Mouse (Mus musculus): ENCODE data around the gene Rpl36.
"Not testable (repeated sequence)": the region's sequence is repeated elsewhere in the genome, so short reads cannot be mapped to it uniquely, and the experiment has no call there.

Gene Rpl36

DNA sequence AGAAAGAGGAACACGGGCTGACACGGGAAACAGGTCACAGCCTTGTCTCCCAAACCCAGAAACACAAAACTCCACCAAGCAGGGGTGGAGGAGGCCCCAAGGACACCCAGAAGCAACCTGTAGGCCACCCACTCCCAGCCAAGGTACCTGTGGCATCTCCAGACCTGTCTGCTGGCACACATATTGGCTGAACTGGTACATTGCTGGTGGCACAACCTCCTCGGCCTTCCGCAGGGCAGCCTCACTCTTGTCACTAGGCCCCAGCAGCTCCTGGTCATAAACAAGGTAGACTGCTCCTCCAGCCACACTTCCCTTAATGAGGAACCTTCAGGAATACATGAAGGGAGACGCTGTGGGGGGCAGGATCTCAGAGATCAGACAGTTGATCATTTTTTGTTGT is 4.5 kb upstream of the Rpl36 start:
- no peak for DNase-seq (ENCODE audit: extremely low spot score, low spot score)

DNA sequence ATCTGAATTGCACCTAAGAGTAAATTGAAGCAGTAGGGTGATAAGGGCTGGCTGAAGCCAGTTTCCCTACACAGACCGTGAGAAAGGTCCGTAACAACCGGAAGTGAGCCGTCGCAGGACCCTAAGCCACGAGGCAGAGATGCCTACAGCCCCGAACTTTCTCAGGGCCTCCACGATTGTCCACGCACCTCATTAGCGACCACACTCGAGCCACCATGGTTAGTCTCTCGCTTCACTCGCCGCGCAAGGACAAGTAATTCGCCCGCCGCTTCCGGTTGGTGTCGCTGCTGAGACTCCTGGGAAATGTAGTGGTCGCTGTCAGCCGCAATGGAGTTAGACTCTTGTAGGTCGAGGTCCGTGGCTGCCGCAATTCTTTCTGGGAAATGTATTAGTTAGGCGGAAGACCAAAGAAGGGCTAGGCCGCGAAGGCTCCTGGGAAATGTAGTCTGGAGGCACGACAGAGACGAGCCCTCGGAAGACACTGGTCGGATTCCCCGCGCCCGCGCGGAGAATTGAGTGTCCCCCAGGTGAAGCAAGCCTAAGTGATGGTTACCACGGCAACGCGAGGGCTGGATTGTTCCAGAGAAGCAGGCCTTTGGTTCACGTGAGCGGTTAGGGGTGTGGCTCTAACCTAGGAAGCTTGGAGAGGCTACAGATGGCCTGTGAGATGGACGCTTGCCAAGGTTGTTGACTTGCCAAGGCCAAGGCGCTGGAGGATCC is 3.6 kb upstream of the Rpl36 start, which contains the start of gene 2410015M20Rik:
Gene 2410015M20Rik (minus strand): TSS at position 320 of the 720 bp plus-strand sequence.
- peak; percentile 91 for DNase-seq (ENCODE audit: extremely low spot score, low spot score)

DNA sequence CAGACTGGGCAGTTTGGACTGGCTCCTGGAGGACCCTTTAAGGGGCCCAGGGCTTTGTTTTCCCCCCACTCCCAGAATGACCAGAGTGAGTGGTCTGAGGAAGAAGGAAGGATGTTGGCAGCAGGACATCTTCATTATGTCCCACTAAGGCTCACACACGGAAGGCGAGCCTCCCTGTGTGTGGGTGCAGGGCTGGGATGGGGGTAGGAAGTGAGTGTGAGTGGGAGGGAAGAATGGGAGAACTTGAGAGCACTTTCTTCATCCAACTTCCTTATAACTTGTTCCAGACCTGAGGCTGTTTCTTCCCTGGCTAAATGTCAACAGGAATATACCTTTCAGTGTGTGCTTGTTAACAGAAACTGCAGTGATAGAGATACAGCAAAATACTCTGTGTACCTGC is 1.9 kb upstream of the Rpl36 start:
- no peak for DNase-seq (ENCODE audit: extremely low spot score, low spot score)

DNA sequence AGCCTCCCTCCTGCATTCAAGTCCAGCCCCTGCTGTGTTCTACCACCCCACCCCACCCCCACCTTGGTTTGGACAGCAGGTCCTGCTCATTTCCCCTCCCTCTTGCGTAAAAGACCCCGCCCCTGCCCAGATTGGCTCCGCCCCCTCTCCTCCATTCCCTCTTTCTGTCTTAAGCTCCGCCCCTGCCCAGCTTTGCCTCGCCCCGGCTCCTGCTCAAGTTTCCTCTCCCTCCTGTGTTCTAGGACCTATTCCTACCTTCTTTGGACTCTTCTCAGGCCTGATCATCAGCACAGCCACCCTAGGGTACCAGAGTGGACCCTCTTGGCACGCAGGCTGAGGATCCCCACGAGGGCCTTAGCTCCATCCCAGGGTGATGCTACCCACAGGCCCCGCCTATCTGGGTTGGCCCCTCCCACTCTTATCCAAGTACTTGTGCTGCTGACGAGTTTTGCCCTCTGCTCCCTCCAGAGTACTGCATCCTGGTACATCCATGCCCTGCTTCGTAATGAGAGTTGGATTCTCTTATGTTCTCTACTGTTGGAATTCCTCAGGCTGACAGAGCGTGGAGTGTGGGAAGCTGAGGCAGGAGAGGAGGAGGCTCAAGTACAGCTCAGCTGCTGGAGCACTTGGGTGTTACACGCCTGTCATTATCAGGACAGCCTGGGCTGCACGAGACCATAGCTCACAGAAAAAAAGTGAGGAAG is 1.2 kb upstream of the Rpl36 start:
- peak; percentile 53 for DNase-seq (ENCODE audit: extremely low spot score, low spot score)

DNA sequence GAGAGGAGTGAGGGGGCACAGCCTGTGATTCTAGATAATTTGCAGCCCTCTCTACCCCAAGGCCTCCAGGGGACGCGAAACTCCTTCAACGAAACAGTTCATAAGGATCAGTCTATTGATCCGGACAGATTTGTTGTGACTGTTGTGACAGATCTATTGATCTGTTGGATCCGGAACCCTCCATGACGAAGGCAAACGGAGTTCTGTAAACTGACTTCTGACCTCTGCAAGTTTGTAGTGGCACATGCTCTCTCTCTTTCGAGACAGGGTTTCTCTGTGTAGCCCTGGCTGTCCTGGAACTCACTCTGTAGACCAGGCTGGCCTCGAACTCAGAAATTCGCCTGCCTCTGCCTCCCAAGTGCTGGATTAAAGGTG is 664 bp upstream of the Rpl36 start:
- not testable (repeated sequence) for DNase-seq (ENCODE audit: extremely low spot score, low spot score)

DNA sequence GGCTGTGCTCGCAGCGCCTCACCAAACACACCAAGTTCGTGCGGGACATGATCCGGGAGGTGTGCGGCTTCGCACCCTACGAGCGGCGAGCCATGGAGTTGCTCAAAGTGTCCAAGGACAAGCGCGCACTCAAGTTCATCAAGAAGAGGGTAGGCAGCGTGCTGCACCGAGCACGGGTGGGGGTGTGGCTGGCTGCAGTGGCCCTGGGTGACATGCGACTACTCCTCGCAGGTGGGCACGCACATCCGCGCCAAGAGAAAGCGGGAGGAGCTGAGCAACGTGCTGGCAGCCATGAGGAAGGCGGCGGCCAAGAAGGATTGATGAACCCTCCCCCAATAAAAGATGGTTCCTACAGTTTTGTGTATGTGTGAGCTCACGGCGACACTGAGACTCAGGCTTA is 677 bp downstream of the Rpl36 start:
- not testable (repeated sequence) for DNase-seq (ENCODE audit: extremely low spot score, low spot score)

DNA sequence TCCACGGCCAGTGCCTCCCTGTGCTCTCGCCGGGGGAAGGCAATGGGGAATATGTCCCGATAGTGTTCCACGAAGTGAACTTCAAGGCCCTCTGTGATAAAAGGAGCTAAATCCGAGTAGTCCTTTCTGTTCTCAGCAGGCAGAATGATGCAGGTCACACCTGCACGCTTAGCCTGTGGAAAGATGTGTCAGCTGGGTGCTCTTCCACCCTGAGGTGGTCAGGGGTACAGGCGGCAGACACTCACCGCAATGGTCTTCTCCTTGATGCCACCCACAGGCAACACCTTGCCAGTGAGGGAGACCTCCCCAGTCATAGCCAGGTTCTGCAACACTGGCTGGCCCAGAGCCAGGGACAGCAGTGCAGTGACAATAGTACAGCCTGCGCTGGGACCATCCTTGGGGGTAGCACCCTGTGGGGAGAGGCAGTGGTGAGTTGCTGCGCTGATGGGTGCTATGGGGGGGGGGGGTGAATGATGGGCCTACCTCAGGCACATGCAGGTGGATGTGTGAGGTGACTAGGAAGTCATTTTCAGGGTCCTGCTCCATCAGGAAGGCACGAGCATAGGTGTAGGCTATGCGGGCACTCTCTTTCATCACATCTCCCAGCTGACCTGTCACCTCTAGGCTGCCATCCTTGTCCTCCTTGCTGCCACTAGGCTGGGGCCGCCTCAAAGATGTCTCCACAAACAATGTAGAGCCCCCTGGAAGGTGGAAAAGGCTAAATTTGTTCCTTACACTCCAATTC is 1.3 kb downstream of the Rpl36 start:
- DNase-seq (ENCODE audit: extremely low spot score, low spot score) = no peak

DNA sequence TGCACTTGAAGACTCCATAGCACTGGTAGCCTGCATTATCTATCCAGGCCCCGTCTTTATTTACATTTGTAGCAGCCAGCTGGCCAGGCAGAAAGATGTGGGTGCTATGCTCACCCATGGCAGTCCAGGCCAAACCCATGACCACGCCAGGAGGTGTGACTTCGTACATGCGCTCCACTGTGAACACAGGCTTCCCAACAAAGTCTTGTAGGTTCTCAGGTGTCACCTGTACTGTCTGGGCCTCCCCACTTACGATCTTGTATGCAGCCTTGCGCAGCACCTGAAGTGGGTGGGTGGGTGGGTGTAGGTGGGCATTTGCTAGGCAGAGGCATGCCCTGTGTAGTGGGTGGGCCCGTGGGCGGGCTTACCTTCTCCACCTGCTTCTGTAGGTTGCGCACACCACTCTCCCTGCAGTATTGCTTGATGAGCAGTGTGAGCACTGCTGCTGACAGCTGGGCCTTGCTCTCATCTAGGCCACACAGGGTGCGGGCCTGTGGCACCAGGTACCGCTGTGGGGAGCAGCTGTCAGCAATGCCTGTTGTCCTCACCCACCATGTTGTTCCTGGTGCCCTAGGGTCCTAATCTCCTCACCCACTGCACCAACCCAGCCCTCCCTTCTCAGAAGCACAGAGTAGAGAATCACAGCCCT is 2.0 kb downstream of the Rpl36 start:
- DNase-seq (ENCODE audit: extremely low spot score, low spot score) = no peak

DNA sequence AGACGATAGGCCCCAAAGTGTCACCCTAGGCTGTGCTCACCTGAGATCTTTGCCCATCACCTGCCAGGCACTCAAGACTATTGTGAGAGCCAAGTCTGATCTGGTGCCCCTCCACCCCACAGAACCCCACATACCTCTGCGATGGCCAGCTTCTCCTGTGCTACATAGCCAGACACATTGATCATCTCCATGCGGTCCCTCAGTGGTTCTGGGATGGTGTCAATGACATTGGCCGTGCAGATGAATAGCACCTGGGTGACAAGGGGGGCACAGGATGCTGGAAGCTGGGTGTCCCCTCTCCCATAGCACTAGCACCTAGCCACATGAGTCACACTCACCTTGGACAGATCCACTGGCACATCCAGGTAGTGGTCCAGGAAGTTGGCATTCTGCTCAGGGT is 2.6 kb downstream of the Rpl36 start:
- DNase-seq (ENCODE audit: extremely low spot score, low spot score) = no peak

DNA sequence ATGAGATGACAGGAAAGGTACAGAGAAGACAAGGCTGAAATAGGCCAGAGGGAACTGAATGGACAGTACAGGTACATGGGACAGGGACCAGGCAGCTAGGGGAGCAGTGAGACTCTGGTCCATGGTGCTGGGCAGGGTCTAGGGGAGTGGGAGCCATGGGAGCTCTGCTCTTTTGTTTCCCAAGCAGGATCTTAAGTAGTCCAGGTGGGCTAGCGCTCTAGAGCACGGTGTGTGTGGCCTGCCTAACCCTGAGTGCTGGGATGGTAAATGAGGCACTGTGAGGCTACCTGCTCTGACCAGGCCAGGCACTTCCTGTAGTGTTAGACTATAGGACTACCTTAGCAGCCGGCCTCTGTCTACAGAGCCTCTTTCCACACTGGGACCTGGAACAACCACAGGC is 3.5 kb downstream of the Rpl36 start:
- no peak for DNase-seq (ENCODE audit: extremely low spot score, low spot score)

DNA sequence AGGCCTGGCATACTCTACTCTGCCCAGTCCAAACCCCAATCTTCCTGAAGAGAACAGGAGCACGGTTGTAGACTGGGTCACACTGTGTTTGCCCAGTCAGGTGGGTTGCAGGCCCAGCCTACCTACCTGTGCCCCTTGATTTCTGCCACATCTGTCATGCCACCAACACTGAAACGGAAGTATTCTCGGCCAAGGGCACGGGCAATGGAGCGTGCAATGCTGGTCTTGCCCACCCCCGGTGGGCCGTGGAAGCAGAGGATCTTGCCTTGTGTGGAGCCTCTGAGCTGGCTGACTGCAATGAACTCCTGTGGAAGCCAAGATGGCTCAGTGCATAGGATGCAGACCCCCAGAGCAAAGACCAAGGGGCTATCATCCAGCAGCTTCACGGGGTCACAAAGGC is 4.4 kb downstream of the Rpl36 start:
- DNase-seq (ENCODE audit: extremely low spot score, low spot score) = no peak

DNA sequence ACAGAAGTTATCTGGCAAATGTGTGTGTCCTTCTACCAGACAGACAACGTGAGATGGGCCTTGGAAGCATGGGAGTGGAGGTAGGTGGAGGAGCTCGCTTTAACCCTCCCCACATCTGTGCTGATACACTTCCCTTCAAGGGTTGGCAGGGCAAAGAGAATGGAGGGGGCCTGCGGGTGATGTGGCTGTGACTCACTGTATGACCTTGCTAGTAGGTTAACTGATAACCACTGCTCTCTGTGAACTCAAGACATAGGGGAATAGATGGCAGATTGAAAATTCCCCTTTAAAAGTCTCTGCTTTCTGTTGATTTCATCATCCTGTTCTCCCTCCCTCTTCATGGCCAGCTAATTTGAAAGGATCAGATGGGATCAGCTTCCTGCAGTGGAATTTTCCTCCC is 12.3 kb downstream of the Rpl36 start:
- DNase-seq (ENCODE audit: extremely low spot score, low spot score) = no peak

DNA sequence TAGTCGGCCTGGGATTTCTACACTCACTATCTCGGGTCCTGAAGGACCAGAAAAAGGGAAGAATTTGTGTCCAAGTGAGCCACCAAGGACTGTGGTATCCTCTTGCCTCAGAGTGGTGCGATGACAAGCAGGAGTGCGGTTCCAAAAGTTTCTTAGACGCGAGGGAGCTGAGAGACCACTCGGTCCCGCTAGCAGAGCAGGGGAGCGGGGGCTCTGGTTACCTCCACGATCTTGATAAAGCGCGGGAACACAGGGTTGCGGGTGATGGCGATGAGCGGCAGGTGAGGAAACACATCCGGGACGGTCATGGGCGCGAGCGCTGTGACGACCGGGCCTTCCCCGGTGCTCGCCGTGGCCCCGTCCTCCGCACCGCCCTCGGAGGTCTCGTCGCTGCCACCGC is 13.0 kb downstream of the Rpl36 start:
- no peak for DNase-seq (ENCODE audit: extremely low spot score, low spot score)

DNA sequence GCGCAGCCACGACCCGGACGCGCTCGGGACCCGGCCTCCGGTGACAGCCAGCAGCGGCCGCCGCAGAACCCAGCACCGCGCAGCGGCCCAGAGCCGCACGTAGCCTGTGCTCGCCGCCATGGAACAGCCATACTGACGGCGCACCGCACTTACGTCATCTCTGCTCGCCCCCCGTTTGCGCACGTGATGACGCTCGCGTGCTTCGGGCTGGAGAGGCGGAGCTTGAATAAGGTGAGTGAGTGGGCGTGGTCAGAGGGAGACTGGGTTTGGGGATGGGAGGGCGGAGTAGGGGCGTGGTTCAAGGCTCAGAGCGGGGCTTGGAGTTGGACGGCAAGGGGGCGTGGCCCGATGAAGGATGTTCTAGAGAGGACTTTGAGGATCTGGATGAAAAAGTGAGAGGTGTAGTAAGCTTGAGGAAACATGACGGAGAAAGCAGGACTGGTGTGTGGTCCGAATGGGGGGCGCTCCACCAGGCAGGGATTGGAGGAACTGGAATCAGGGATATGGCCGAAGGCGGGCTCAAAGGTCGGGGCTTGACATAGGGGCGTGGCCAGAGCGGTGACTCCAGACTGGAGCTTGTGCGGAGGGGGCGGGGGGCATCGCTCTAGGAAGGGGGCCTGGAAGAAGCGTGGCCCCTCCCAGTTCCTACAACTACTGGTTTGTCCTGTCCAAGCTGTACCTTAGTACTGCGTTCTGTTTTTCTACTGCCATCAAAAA is 13.7 kb downstream of the Rpl36 start, which contains the start of gene Lonp1:
Gene Lonp1 (minus strand): TSS at position 134 of the 717 bp plus-strand sequence.
- DNase-seq (ENCODE audit: extremely low spot score, low spot score) = peak; percentile 99

DNA sequence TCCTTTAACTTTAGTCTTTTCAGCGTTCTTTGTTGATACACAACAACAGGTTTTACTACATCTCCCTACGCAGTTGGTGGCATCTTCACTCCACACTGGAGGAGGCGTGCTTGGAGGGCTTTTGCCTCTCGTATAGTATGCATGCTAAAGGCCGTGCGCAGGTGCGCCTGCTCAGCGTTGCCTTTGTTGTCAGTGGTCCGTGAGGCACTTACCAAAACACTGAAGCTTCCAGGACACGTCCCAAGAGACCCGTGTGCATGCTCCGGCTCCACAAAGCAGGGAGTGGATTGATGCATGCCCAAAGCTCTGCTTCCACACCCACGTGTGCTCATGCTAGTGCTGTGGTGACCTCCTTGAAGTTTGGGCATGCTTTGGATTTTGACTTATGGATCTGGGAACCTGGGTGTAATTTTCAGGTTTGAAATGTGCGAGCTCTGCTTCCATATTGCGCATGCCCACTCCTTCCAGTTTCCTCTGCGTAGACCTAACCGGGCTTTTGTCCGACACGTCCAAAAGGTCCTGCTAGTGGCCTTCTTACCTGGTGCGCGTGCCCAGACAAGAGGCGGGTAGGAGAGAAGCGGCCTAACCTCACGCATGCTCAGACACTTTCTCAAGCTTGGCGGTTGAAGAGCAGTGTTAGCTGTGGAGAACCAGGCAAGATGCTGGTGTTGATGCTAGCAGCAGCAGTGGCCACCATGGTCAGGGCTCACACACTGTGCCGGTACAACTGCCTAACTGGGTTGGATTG is 14.5 kb downstream of the Rpl36 start, which contains the start of gene Catsperd:
Gene Catsperd (plus strand): TSS at position 614 of the 748 bp plus-strand sequence.
- DNase-seq (ENCODE audit: extremely low spot score, low spot score) = peak; percentile 45

DNA sequence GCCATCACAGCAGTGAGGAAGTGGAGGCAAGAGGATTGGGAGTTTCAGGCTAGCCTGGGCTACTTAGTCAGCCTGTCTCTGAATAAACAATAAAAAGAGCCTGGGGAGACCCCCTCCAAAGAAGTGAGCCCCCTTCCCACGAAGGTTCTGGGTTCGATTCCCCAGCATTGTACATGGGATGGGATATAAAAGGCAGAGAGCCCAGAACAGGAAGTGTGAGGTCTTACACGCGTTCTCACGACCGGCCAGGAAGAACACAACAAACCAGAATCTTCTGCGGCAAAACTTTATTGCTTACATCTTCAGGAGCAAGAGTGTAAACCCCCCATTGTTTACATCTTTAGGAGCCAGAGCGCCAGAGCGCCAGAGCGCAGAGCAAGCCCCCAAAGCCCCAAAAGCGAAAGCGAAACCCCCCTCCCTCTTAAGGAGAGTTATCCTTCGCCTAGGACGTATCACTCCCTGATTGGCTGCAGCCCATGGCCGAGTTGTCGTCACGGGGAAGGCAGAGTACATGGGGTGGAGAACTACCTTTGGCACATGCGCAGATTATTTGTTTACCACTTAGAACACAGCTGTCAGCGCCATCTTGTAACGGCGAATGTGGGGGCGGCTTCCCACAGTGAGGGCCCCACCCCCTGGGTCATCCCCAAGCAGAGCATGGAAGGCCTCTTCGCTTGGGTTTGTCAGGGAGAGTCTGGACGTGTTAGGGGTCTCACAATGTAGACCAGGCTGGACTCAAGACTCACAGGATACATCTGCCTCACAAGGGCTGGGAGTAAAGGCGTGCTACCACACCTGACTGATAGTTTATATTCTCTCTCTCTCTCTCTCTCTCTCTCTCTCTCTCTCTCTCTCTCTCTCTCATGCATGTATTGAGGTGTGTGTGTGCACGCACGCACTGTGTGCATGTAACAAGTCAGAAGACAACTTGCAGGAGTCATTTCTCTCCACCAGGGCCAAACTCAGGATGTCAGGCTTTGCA is 16.9 kb downstream of the Rpl36 start:
- DNase-seq (ENCODE audit: extremely low spot score, low spot score) = not testable (repeated sequence)

DNA sequence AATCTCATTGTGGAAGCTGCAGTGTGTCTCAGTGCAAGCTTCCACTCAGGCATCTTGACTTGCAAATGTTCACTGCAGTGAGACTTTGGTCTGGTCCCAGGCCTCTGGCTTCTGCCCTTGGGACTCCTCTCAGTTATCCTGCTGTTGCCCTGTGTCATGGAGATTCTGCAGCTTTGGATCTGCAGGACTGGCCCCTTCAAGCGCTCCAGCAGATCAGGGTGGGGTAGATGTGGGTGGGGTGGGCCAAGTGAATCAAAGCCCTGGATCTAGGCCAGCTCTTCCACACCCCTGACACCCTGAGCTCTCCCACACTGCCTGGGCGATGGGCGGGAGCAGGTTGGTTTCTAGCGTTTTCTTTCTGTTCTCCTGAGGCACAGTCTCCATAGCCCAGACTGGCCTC is 18.6 kb downstream of the Rpl36 start:
- DNase-seq (ENCODE audit: extremely low spot score, low spot score) = no peak

DNA sequence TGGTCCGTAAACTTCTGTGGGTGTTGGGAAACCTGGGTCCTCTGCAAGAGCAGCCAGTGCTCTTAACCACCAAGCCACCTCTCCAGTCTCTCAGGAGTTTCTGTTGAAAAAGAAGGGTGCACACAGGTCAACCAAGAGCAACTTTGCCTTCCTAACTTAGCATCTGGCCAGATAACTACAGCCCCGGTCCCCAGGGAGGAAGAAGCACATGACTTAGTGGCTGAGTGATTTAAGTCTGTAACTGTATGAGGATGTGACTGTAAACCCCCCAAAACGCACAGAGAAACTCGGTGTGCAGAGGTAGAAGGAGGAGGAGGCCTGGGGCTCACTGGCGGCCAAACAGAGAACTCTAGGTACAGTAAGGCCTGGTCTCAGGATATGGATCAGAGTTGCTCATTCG is 20.8 kb downstream of the Rpl36 start:
- no peak for DNase-seq (ENCODE audit: extremely low spot score, low spot score)

DNA sequence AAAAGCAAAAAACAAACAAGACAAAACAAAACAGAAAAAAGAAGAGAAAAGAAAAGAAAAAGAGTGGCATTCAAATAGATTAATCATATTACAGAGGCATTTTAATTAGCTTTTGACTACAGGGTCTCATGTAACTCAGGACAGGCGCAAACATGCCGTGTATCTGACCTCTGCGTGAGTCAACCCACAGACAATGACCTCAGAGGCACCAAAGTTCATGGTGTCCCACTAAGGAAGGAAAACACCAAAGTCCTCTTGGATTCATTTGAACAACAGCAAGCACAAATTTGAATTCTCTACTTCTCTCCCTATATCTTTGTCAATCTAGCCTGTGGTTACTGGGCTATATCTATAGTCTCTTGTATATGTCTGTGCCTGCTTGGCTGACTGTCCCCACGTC is 30.0 kb downstream of the Rpl36 start:
- no peak for DNase-seq (ENCODE audit: extremely low spot score, low spot score)
